Mouse (Mus musculus) hindbrain, embryonic 14.5 days (tissue): Measurements from ENCODE around the gene Eya2. TPM values are rescaled to one million over a fixed set of nuclear protein-coding genes. Genes with fewer than 3 reads are reported as not detected.

Experiments
- ATAC-seq: fragments of 200-750 bp; cut with Nextera tagmentation; 2 replicates; pipeline ENCODE4 v1.8.0; 2017; ENCODE audit warnings: moderate number of reproducible peaks, mild to moderate bottlenecking, moderate TSS enrichment, moderate library complexity; ENCODE audit not compliant: low FRiP score
- DNase-seq: peaks from one replicate; pipeline ENCODE4 v3.0.0-alpha.2; 2015; ENCODE audit warnings: low spot score
- H3K27ac ChIP-seq: fragments of 300-500 bp; sonication (generic); 2 replicates; pipeline ENCODE4 v1.5.1; 2014; ENCODE audit warnings: mild to moderate bottlenecking, moderate library complexity
- H3K27me3 ChIP-seq: fragments of 300-500 bp; sonication (generic); 2 replicates; pipeline ENCODE4 v1.6.1; 2014; ENCODE audit warnings: mild to moderate bottlenecking, low read length, mixed read lengths; ENCODE audit not compliant: control insufficient read depth, insufficient read depth
- H3K36me3 ChIP-seq: fragments of 300-500 bp; sonication (generic); replicated peaks from 2 replicates; pipeline ENCODE4 v1.6.1; 2014; ENCODE audit not compliant: control insufficient read depth, insufficient read depth
- H3K4me1 ChIP-seq: fragments of 300-500 bp; sonication (generic); replicated peaks from 2 replicates; pipeline ENCODE4 v1.6.1; 2014; ENCODE audit warnings: antibody characterized with exemption, low read length, mixed read lengths; ENCODE audit not compliant: control insufficient read depth, insufficient read depth
- H3K4me2 ChIP-seq: fragments of 300-500 bp; sonication (generic); replicated peaks from 2 replicates; pipeline ENCODE4 v1.6.1; 2014; ENCODE audit warnings: mild to moderate bottlenecking, moderate library complexity
- H3K4me3 ChIP-seq: fragments of 300-500 bp; sonication (generic); replicated peaks from 2 replicates; pipeline ENCODE4 v1.5.1; 2014; ENCODE audit warnings: mild to moderate bottlenecking, low read length
- H3K9ac ChIP-seq: fragments of 300-500 bp; sonication (generic); 2 replicates; pipeline ENCODE4 v1.6.1; 2014
- H3K9me3 ChIP-seq: fragments of 300-500 bp; sonication (generic); 2 replicates; pipeline ENCODE4 v1.6.1; 2016; ENCODE audit warnings: low read length; ENCODE audit not compliant: control insufficient read depth
- WGBS: fragments of 180-500 bp; shearing (Covaris S2); extraction: QIAGEN DNeasy Blood & Tissue Kit; methylation state at CpG from one replicate; pipeline ENCODE4 v1.1.7; 2014; 5-methylcytosine and 5-hydroxymethylcytosine counted together
- polyA plus RNA-seq: library from polyadenylated mRNA; unstranded; fragments of >200 nt; fragmentation: Nextera tagmentation; extraction: Ambion mirVana; gene quantifications from 2 replicates; pipeline ENCODE4 v1.2.1, GENCODE M21; 2014

The Eya2 gene
- polyA plus RNA-seq, 1 experiment from 2014 or later: 10.0 TPM

GRCm38 (mm10) chr2:165583044-165583443, 11.8 kb upstream of the Eya2 start:
- H3K4me2 ChIP-seq: no peak overlapping the region
- DNase-seq: no peak
- no peaks in the 10 kb centered on the region for H3K9me3 ChIP-seq
- no peak overlapping the region for H3K4me3 ChIP-seq
- ATAC-seq: no peak
- H3K4me1 ChIP-seq: peaks cover 4% of the 10 kb centered on the region; the same call in 1 of the 2 replicates
- no peaks in the 10 kb centered on the region for H3K36me3 ChIP-seq
- H3K27me3 ChIP-seq: no peaks in the 10 kb centered on the region
- H3K27ac ChIP-seq: no peak overlapping the region
- WGBS: 50% methylated on average over 8 of the region's 8 CpGs
- no peak overlapping the region for H3K9ac ChIP-seq

GRCm38 (mm10) chr2:165583518-165583917, 11.3 kb upstream of the Eya2 start:
- DNase-seq: no peak
- ATAC-seq: no peak
- Histone ChIP-seq H3K4me2 (no peak overlapping the region), H3K4me1 (peaks cover 4% of the 10 kb centered on the region; the same call in 1 of the 2 replicates), H3K36me3 (no peaks in the 10 kb centered on the region), H3K4me3 (no peak overlapping the region), H3K27ac (no peak overlapping the region), H3K27me3 (no peaks in the 10 kb centered on the region), H3K9me3 (no peaks in the 10 kb centered on the region), H3K9ac (no peak overlapping the region)
- WGBS: 78% methylated on average over 4 of the region's 4 CpGs

GRCm38 (mm10) chr2:165584563-165584962, 10.3 kb upstream of the Eya2 start:
- WGBS: 83% methylated on average over 3 of the region's 3 CpGs
- Histone ChIP-seq H3K9me3 (no peaks in the 10 kb centered on the region), H3K4me2 (no peak overlapping the region), H3K4me1 (peaks cover 4% of the 10 kb centered on the region; the same call in 1 of the 2 replicates), H3K36me3 (no peaks in the 10 kb centered on the region), H3K9ac (no peak overlapping the region), H3K4me3 (no peak overlapping the region), H3K27ac (no peak overlapping the region), H3K27me3 (no peaks in the 10 kb centered on the region)
- ATAC-seq (no peak), DNase-seq (no peak)

GRCm38 (mm10) chr2:165590742-165591141, 4.1 kb upstream of the Eya2 start:
- no peak overlapping the region for H3K4me2 ChIP-seq
- 89% methylated on average over 16 of the region's 16 CpGs for WGBS
- ATAC-seq: no peak

GRCm38 (mm10) chr2:165593763-165594162, 1.1 kb upstream of the Eya2 start:
- H3K4me1 ChIP-seq: peaks cover 6% of the 10 kb centered on the region; the same call in 1 of the 2 replicates
- no peak overlapping the region for H3K27ac ChIP-seq
- H3K27me3 ChIP-seq: peaks cover 11% of the 10 kb centered on the region; the same call in 1 of the 2 replicates
- H3K9ac ChIP-seq: no peak overlapping the region
- H3K4me3 ChIP-seq: no peak overlapping the region
- no peak overlapping the region for H3K4me2 ChIP-seq
- DNase-seq: no peak
- H3K36me3 ChIP-seq: no peaks in the 10 kb centered on the region
- WGBS: 88% methylated on average over 2 of the region's 2 CpGs
- no peaks in the 10 kb centered on the region for H3K9me3 ChIP-seq
- no peak for ATAC-seq

More at GRCm38 (mm10) chr2:165590742-165591141, 4.1 kb upstream of the Eya2 start:
- H3K4me1 ChIP-seq: peaks cover 6% of the 10 kb centered on the region; the same call in 1 of the 2 replicates
- H3K27me3 ChIP-seq: peaks cover 9% of the 10 kb centered on the region; the same call in 1 of the 2 replicates
- no peak overlapping the region for H3K9ac ChIP-seq
- H3K9me3 ChIP-seq: no peaks in the 10 kb centered on the region
- H3K36me3 ChIP-seq: no peaks in the 10 kb centered on the region
- no peak overlapping the region for H3K27ac ChIP-seq
- no peak overlapping the region for H3K4me3 ChIP-seq
- no peak for DNase-seq

- WGBS: 3% methylated on average over 13 of the region's 13 CpGs
- Histone ChIP-seq H3K27me3 (peaks cover 11% of the 10 kb centered on the region; the same call in 1 of the 2 replicates), H3K27ac (peak overlapping the region; percentile 43; the same call in 1 of the 2 replicates), H3K4me1 (peaks cover 7% of the 10 kb centered on the region; the same call in 1 of the 2 replicates), H3K36me3 (no peaks in the 10 kb centered on the region), H3K4me3 (peak overlapping the region; percentile 59), H3K9me3 (no peaks in the 10 kb centered on the region), H3K4me2 (peak overlapping the region; percentile 96), H3K9ac (peak overlapping the region; percentile 74)
- DNase-seq (no peak), ATAC-seq (no peak)
These were observed 841 bp downstream of the Eya2 start for GRCm38 (mm10) chr2:165595676-165596070.

GRCm38 (mm10) chr2:165596141-165596540, 1.3 kb downstream of the Eya2 start:
- Histone ChIP-seq H3K27ac (no peak overlapping the region), H3K9ac (peak overlapping the region; percentile 74; the same call in 1 of the 2 replicates), H3K9me3 (no peaks in the 10 kb centered on the region), H3K4me3 (peak overlapping the region; percentile 59), H3K36me3 (no peaks in the 10 kb centered on the region), H3K4me2 (peak overlapping the region; percentile 96), H3K4me1 (peaks cover 10% of the 10 kb centered on the region; the same call in 1 of the 2 replicates), H3K27me3 (peaks cover 11% of the 10 kb centered on the region; the same call in 1 of the 2 replicates)
- 22% methylated on average over 11 of the region's 11 CpGs for WGBS
- no peak for ATAC-seq
- DNase-seq: no peak

GRCm38 (mm10) chr2:165597536-165597935, 2.7 kb downstream of the Eya2 start:
- Histone ChIP-seq H3K9me3 (no peaks in the 10 kb centered on the region), H3K4me1 (peaks cover 10% of the 10 kb centered on the region; the same call in 1 of the 2 replicates), H3K9ac (no peak overlapping the region), H3K4me2 (peak overlapping the region; percentile 96; the same call in 1 of the 2 replicates), H3K4me3 (no peak overlapping the region), H3K36me3 (no peaks in the 10 kb centered on the region), H3K27ac (no peak overlapping the region), H3K27me3 (peaks cover 11% of the 10 kb centered on the region; the same call in 1 of the 2 replicates)
- no peak for DNase-seq
- no peak for ATAC-seq
- WGBS: 40% methylated on average over 6 of the region's 6 CpGs

GRCm38 (mm10) chr2:165598139-165598538, 3.3 kb downstream of the Eya2 start:
- Histone ChIP-seq H3K36me3 (no peaks in the 10 kb centered on the region), H3K27ac (no peak overlapping the region), H3K4me2 (no peak overlapping the region), H3K9ac (no peak overlapping the region), H3K4me3 (no peak overlapping the region), H3K27me3 (peaks cover 11% of the 10 kb centered on the region; the same call in 1 of the 2 replicates), H3K4me1 (peaks cover 10% of the 10 kb centered on the region; the same call in 1 of the 2 replicates), H3K9me3 (no peaks in the 10 kb centered on the region)
- ATAC-seq (no peak), DNase-seq (no peak)
- WGBS: 52% methylated on average over 5 of the region's 5 CpGs
